Mouse (Mus musculus) embryonic facial prominence, embryonic 14.5 days (tissue): ENCODE data around the gene Bag6. TPM values are rescaled to one million over a fixed set of nuclear protein-coding genes. Genes with fewer than 3 reads are reported as not detected.

Experiments
- ATAC-seq: fragments of 200-750 bp; cut with Nextera tagmentation; 2 replicates; pipeline ENCODE4 v1.8.0; 2017; ENCODE audit warnings: low read depth, moderate number of reproducible peaks, moderate TSS enrichment
- DNase-seq: peaks from one replicate; pipeline ENCODE4 v3.0.0-alpha.2; 2015; ENCODE audit warnings: low spot score
- H3K27ac ChIP-seq: fragments of 300-500 bp; sonication (generic); replicated peaks from 2 replicates; pipeline ENCODE4 v1.5.1; 2014; ENCODE audit warnings: low read depth, mild to moderate bottlenecking, low read length, moderate library complexity
- H3K27me3 ChIP-seq: fragments of 300-500 bp; sonication (generic); replicated peaks from 2 replicates; pipeline ENCODE4 v1.6.1; 2014; ENCODE audit warnings: low read length; ENCODE audit not compliant: control insufficient read depth, insufficient read depth
- H3K36me3 ChIP-seq: fragments of 300-500 bp; sonication (generic); 2 replicates; pipeline ENCODE4 v1.6.1; 2014; ENCODE audit warnings: low read length, mixed read lengths; ENCODE audit not compliant: control insufficient read depth, insufficient read depth
- H3K4me1 ChIP-seq: fragments of 300-500 bp; sonication (generic); 2 replicates; pipeline ENCODE4 v1.6.1; 2014; ENCODE audit warnings: antibody characterized with exemption, low read length; ENCODE audit not compliant: control insufficient read depth, insufficient read depth
- H3K4me2 ChIP-seq: fragments of 300-500 bp; sonication (generic); 2 replicates; pipeline ENCODE4 v1.6.1; 2014; ENCODE audit warnings: low read depth, mild to moderate bottlenecking, low read length, moderate library complexity, mixed read lengths
- H3K4me3 ChIP-seq: fragments of 300-500 bp; sonication (generic); 2 replicates; pipeline ENCODE4 v1.5.1; 2014; ENCODE audit warnings: low read depth, mild to moderate bottlenecking, low read length
- H3K9ac ChIP-seq: fragments of 300-500 bp; sonication (generic); 2 replicates; pipeline ENCODE4 v1.6.1; 2014; ENCODE audit warnings: low read depth, mild to moderate bottlenecking, low read length, moderate library complexity, mixed read lengths
- H3K9me3 ChIP-seq: fragments of 300-500 bp; sonication (generic); 2 replicates; pipeline ENCODE4 v1.6.1; 2016; ENCODE audit warnings: low read length; ENCODE audit not compliant: control insufficient read depth
- WGBS: fragments of 180-500 bp; shearing (Covaris S2); extraction: QIAGEN DNeasy Blood & Tissue Kit; methylation state at CpG from one replicate; pipeline ENCODE4 v1.1.7; 2014; 5-methylcytosine and 5-hydroxymethylcytosine counted together
- polyA plus RNA-seq: library from polyadenylated mRNA; unstranded; fragments of >200 nt; fragmentation: Nextera tagmentation; extraction: Ambion mirVana; gene quantifications from 2 replicates; pipeline ENCODE4 v1.2.1, GENCODE M21; 2014

Bag6 gene
- polyA plus RNA-seq, 1 experiment from 2014 or later: 77.3 TPM

DNA sequence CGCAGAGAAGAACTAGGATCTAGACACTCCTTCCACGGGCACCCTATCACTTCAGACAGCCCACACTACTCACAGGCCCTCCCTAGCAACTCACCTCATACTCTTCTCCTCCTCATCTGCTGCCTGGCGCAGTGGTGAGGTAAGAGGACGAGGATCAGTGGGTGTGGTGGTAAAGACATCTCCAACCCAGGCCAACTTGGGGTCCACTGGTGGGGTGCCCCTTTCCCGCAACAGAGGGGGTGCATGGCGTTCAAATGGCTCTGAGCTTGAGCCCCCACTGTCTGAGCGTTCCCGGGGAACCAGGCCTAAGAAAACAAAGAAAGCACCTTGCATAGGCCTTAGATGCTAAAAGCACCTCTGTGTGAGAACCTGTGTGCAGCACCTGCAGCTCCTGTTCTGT, 22.3 kb downstream of the Bag6 start:
- no peaks in the 10 kb centered on the region for H3K9me3 ChIP-seq
- H3K27me3 ChIP-seq: no peaks in the 10 kb centered on the region
- H3K4me3 ChIP-seq: no peak overlapping the region
- H3K4me2 ChIP-seq: no peak overlapping the region
- H3K4me1 ChIP-seq: peaks cover 3% of the 10 kb centered on the region; the same call in 1 of the 2 replicates
- DNase-seq (no peak), ATAC-seq (no peak)
- H3K9ac ChIP-seq: no peak overlapping the region
- WGBS: 89% methylated on average over 8 of the region's 8 CpGs
- H3K36me3 ChIP-seq: peaks cover 100% of the 10 kb centered on the region
- no peak overlapping the region for H3K27ac ChIP-seq

- Histone ChIP-seq H3K27ac (no peak overlapping the region), H3K4me1 (peaks cover 7% of the 10 kb centered on the region), H3K9me3 (no peaks in the 10 kb centered on the region), H3K9ac (no peak overlapping the region), H3K36me3 (peaks cover 96% of the 10 kb centered on the region), H3K4me2 (no peak overlapping the region), H3K27me3 (no peaks in the 10 kb centered on the region), H3K4me3 (no peak overlapping the region)
- DNase-seq: no peak
- 90% methylated on average over 8 of the region's 8 CpGs for WGBS
- ATAC-seq: no peak
Observed at GRCm38 (mm10) chr17:35157661-35158175, 22.7 kb downstream of the Bag6 start.

DNA sequence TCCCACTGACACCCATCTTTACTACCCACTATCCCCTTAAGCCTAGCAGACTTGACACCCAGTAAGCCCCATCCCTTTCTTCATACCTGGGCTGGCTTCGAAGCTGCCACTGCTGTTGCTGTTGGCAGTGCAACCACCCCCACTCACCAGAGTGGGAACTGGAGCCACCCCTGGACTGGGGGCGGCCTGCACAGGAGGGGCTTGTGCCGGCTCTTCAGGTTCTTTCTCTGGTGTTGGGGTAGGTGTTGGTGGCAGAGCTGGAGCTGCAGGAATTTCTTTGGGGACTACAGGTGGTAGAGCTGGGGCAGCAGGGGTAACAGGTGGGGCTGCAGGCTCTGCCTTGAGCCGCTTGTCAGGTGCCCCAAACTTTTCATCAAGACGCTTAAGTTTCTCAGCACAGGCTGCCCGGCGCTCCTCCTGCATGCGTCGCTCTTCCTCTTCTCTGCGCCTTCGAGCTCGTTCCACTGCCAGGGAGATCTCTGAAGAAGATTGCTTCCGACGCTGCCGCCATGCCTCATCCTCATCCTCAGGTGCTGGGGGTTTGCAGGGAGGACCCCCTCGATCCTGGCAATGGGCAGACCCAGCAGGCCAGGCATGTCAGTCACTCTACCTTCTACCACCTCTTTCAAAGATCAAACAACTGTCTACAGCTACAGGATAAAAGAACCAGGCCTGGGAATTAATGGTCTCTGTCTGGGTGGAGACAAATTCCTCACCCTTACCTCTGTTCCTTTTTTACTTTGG, 24.0 kb downstream of the Bag6 start:
- 88% methylated on average over 16 of the region's 16 CpGs for WGBS
- no peaks in the 10 kb centered on the region for H3K9me3 ChIP-seq
- no peak overlapping the region for H3K4me2 ChIP-seq
- H3K27ac ChIP-seq: no peak overlapping the region
- no peak overlapping the region for H3K9ac ChIP-seq
- no peak overlapping the region for H3K4me3 ChIP-seq
- ATAC-seq (no peak), DNase-seq (no peak)
- peaks cover 12% of the 10 kb centered on the region for H3K4me1 ChIP-seq
- H3K36me3 ChIP-seq: peaks cover 83% of the 10 kb centered on the region
- no peaks in the 10 kb centered on the region for H3K27me3 ChIP-seq

GRCm38 (mm10) chr17:35159638-35160037, 24.7 kb downstream of the Bag6 start:
- ATAC-seq (no peak), DNase-seq (no peak)
- 83% methylated on average over 7 of the region's 7 CpGs for WGBS
- H3K36me3 ChIP-seq: peaks cover 77% of the 10 kb centered on the region
- H3K4me2 ChIP-seq: no peak overlapping the region
- H3K4me1 ChIP-seq: peaks cover 12% of the 10 kb centered on the region
- no peak overlapping the region for H3K9ac ChIP-seq
- no peaks in the 10 kb centered on the region for H3K27me3 ChIP-seq
- H3K27ac ChIP-seq: no peak overlapping the region
- no peak overlapping the region for H3K4me3 ChIP-seq
- H3K9me3 ChIP-seq: no peaks in the 10 kb centered on the region

GRCm38 (mm10) chr17:35161421-35161820, 26.4 kb downstream of the Bag6 start:
- Histone ChIP-seq H3K9me3 (no peaks in the 10 kb centered on the region), H3K4me3 (no peak overlapping the region), H3K27ac (no peak overlapping the region), H3K27me3 (no peaks in the 10 kb centered on the region), H3K36me3 (peaks cover 59% of the 10 kb centered on the region), H3K4me1 (peaks cover 20% of the 10 kb centered on the region), H3K4me2 (no peak overlapping the region), H3K9ac (no peak overlapping the region)
- no peak for ATAC-seq
- WGBS: 86% methylated on average over 11 of the region's 11 CpGs
- no peak for DNase-seq

DNA sequence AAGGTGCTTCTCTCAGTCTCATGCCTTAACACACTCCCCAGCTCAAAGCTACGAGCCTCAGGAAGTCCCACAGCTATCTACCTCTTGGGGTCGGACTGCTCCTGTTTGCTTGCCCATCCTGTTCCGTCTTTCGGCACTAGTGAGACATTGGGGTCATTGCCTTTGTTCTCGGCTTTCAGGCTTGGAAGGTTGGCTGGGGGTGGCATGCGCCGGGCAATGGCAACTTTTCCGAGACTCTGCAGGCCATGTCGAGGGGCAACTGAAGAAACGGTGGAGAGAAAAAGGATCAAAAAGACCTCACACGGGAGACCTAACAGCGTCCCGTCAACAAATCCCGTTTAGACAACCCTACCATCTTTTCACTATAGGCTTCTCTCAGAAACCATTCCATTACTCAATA, 27.1 kb downstream of the Bag6 start:
- H3K4me3 ChIP-seq: peak overlapping the region; percentile 93
- peak overlapping the region; percentile 84 for H3K4me2 ChIP-seq
- no peaks in the 10 kb centered on the region for H3K9me3 ChIP-seq
- no peaks in the 10 kb centered on the region for H3K27me3 ChIP-seq
- WGBS: 69% methylated on average over 14 of the region's 14 CpGs
- DNase-seq (no peak), ATAC-seq (no peak)
- H3K27ac ChIP-seq: no peak overlapping the region
- peak overlapping the region; percentile 43; the same call in 1 of the 2 replicates for H3K9ac ChIP-seq
- peaks cover 21% of the 10 kb centered on the region for H3K4me1 ChIP-seq
- peaks cover 52% of the 10 kb centered on the region for H3K36me3 ChIP-seq

- H3K36me3 ChIP-seq: peaks cover 46% of the 10 kb centered on the region
- H3K9ac ChIP-seq: peak overlapping the region; percentile 99
- peak overlapping the region; percentile 93 for H3K4me3 ChIP-seq
- H3K4me1 ChIP-seq: peaks cover 21% of the 10 kb centered on the region
- no peak for ATAC-seq
- no peaks in the 10 kb centered on the region for H3K27me3 ChIP-seq
- H3K9me3 ChIP-seq: no peaks in the 10 kb centered on the region
- WGBS: 25% methylated on average over 12 of the region's 12 CpGs
- H3K27ac ChIP-seq: no peak overlapping the region
- H3K4me2 ChIP-seq: peak overlapping the region; percentile 84
- DNase-seq: no peak
Observed at GRCm38 (mm10) chr17:35162730-35163129, 27.8 kb downstream of the Bag6 start.

DNA sequence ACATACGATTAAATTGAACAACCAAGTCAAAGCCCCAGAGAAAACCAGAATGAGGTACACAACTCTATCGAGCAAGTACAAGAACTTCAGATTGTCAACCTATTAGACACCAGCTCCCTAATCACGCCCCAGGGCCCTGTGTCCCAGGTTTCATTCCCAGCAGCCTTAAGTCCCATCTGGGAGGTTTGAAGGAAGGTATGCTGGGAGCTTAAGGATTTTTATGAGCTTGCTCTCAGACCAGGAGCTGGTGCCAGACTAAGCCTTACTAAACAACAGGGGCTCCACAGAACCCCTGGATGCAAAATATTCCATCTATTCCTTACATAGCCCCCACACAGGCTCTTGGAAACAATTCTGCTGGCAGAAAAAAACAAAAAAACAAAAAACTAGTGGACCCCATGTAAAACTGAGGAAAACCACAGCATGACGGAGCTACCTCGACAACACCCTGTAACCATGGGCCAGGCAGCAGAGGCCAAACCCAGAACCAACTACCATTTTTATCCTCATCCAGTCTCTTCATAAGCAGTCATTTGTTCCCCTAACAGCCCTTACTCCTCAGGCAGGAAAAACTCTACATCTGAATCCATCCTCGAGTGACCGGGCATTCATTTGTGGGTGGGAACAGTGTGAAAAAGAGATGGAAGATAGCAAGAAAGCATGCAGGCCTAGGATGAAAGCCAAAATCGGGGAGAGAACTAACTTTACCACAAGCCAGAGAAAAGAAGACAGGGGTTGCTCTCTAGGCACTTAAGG, 28.5 kb downstream of the Bag6 start:
- no peaks in the 10 kb centered on the region for H3K27me3 ChIP-seq
- peak overlapping the region; percentile 93 for H3K4me3 ChIP-seq
- DNase-seq: no peak
- peaks cover 38% of the 10 kb centered on the region for H3K36me3 ChIP-seq
- H3K9me3 ChIP-seq: no peaks in the 10 kb centered on the region
- no peak for ATAC-seq
- H3K9ac ChIP-seq: peak overlapping the region; percentile 99
- peaks cover 21% of the 10 kb centered on the region for H3K4me1 ChIP-seq
- 9% methylated on average over 8 of the region's 8 CpGs for WGBS
- H3K4me2 ChIP-seq: peak overlapping the region; percentile 84
- H3K27ac ChIP-seq: peak overlapping the region; percentile 94
